Mouse (Mus musculus): ENCODE results near the gene Gpr107. TPM values are rescaled to one million over a fixed set of nuclear protein-coding genes. Genes with fewer than 3 reads are reported as not detected.

Gene Gpr107
- polyA plus RNA-seq, 1 experiment from 2014 or later: 9.8 TPM

DNA sequence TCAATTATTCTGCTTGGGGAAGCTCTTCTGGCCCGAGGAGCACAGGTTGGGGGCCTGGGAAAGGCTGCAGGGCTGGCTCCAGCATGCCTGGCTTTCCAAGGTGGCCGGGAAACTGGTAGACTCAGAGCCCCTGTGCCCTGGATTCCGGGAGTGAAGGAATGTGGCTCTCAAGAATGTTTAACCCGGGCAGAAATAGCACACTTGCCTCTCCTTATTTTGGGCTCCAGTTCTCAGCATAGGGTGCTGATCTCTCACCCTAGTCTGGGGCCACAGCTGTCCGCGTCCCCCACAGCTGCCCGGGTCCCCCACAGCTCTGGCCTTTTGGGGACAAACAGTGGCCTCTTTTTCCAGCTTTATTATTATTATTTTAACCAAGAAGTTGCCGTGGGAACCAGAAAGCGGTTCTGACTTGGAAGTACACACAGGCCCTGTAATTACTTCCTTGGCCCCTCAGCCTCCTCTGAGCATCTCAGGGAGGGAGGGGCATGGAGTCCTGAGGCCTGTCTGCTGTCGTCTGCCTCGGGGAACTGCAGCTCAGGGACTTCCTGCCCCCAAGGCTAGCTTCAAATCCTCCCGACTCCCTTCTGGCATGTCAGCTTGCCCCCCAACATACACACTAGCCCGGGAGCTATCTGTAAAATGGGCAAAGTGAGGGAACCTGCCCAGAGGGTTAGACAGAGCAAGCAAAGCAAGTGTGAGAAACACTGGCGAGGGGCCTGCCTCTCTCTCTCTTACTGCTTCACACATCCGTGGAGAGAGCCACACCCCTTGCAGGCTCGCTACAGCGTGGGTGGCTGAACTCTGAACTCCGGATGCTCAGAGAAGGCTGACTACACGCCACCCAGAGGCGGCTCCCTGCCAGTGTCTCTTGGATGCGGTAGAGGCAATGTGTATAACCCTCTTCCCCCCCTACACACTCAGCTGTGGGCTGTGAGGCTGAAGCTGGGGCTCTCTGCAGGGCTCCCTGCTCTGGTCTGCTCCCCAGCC is 104.1 kb downstream of the Gpr107 start:
- WGBS (ENCODE audit: insufficient replicate concordance): 26% methylated on average over 21 of the region's 21 CpGs
- TF ChIP-seq CTCF (IDR thresholded peaks at IDR 0.05; ENCODE audit: low read depth): peak; percentile 63
- no peak for TF ChIP-seq EP300 (IDR thresholded peaks at IDR 0.05; ENCODE audit: low read depth)
- no peaks in the 10 kb centered on the region for H3K36me3 ChIP-seq (replicated peaks; ENCODE audit: insufficient read depth, low read length)
- peak overlapping the region; percentile 34; the same call in 1 of the 2 replicates for H3K27ac ChIP-seq (ENCODE audit: low read depth)
- peaks cover 14% of the 10 kb centered on the region for H3K4me1 ChIP-seq (ENCODE audit: insufficient read depth)
- peak; percentile 80 for DNase-seq
- no peaks in the 10 kb centered on the region for H3K27me3 ChIP-seq (ENCODE audit: insufficient read depth, low read length)
- no peaks in the 10 kb centered on the region for H3K9me3 ChIP-seq (ENCODE audit: low read length)
- H3K4me2 ChIP-seq (ENCODE audit: low read depth, low read length): peak overlapping the region; percentile 27; the same call in 1 of the 2 replicates
- H3K4me3 ChIP-seq (ENCODE audit: low read depth, low read length): no peak overlapping the region
- peak; percentile 79 for ATAC-seq
- H3K9ac ChIP-seq (replicated peaks): no peak overlapping the region

DNA sequence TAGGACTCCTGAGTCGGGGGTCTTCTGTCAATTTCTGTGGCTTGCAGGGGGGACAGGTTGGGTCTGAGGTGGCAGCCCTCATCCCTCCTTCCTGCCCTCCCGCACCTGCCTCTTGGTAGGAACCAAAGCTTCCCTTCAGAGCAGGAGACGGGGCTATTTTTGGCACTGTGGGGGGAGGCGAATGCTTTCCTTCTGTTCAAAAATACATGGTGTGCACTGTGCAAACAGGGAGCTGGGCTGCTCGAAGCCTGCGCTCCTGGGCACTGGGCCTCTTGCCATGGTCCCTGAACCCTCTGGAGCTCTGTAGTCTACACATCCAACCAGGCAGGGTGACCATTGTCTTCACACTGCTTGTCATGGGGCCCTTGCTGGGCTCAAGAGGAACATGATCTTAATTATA is 105.0 kb downstream of the Gpr107 start:
- TF ChIP-seq CTCF (IDR thresholded peaks at IDR 0.05; ENCODE audit: low read depth) (no peak), EP300 (IDR thresholded peaks at IDR 0.05; ENCODE audit: low read depth) (no peak)
- H3K4me2 ChIP-seq (ENCODE audit: low read depth, low read length): no peak overlapping the region
- ATAC-seq: no peak
- no peaks in the 10 kb centered on the region for H3K27me3 ChIP-seq (ENCODE audit: insufficient read depth, low read length)
- no peaks in the 10 kb centered on the region for H3K36me3 ChIP-seq (replicated peaks; ENCODE audit: insufficient read depth, low read length)
- DNase-seq: no peak
- H3K27ac ChIP-seq (ENCODE audit: low read depth): no peak overlapping the region
- H3K9ac ChIP-seq (replicated peaks): no peak overlapping the region
- H3K4me1 ChIP-seq (ENCODE audit: insufficient read depth): peaks cover 14% of the 10 kb centered on the region
- H3K9me3 ChIP-seq (ENCODE audit: low read length): no peaks in the 10 kb centered on the region
- 33% methylated on average over 6 of the region's 6 CpGs for WGBS (ENCODE audit: insufficient replicate concordance)
- no peak overlapping the region for H3K4me3 ChIP-seq (ENCODE audit: low read depth, low read length)

GRCm38 (mm10) chr2:31258609-31259366 is 106.7 kb downstream of the Gpr107 start:
- H3K4me3 ChIP-seq (ENCODE audit: low read depth, low read length): peak overlapping the region; percentile 61
- WGBS (ENCODE audit: insufficient replicate concordance): 15% methylated on average over 22 of the region's 22 CpGs
- no peak overlapping the region for H3K27ac ChIP-seq (ENCODE audit: low read depth)
- TF ChIP-seq CTCF (IDR thresholded peaks at IDR 0.05; ENCODE audit: low read depth): no peak
- no peak for TF ChIP-seq EP300 (IDR thresholded peaks at IDR 0.05; ENCODE audit: low read depth)
- H3K9me3 ChIP-seq (ENCODE audit: low read length): no peaks in the 10 kb centered on the region
- DNase-seq (peak; percentile 69), ATAC-seq (peak; percentile 64)
- no peaks in the 10 kb centered on the region for H3K27me3 ChIP-seq (ENCODE audit: insufficient read depth, low read length)
- peak overlapping the region; percentile 82 for H3K4me2 ChIP-seq (ENCODE audit: low read depth, low read length)
- H3K4me1 ChIP-seq (ENCODE audit: insufficient read depth): peaks cover 14% of the 10 kb centered on the region
- H3K36me3 ChIP-seq (replicated peaks; ENCODE audit: insufficient read depth, low read length): no peaks in the 10 kb centered on the region
- H3K9ac ChIP-seq (replicated peaks): peak overlapping the region; percentile 48; the same call in 1 of the 2 replicates

DNA sequence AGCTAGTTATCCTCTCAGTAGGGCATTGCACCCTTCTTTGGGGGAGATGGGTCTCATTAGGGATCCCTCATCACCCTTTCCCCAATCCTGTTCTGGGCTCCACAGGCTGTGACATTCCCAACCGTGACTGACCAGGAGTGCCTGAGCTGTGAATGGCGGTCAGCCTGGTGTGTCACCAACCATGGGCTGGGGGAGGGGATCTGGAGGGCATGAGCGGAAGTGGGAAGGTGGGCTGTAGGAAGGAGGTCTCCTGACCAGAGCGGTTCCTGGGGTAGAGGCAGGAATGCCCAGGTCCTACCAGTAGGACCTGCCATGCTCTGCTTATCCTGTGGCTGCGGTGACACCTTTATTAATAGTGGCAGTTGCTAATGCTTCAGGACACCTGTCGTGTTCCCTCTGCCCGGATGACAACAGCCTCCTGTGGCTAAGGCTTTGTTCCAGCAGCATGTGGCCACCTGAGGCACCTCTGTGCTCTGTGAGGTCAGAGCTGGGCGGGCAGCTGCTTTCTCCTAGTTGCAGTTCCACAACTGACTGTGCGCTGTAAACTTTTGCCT is 107.3 kb downstream of the Gpr107 start:
- Histone ChIP-seq H3K4me1 (ENCODE audit: insufficient read depth) (peaks cover 14% of the 10 kb centered on the region), H3K36me3 (replicated peaks; ENCODE audit: insufficient read depth, low read length) (no peaks in the 10 kb centered on the region), H3K4me3 (ENCODE audit: low read depth, low read length) (peak overlapping the region; percentile 61), H3K27me3 (ENCODE audit: insufficient read depth, low read length) (no peaks in the 10 kb centered on the region), H3K4me2 (ENCODE audit: low read depth, low read length) (peak overlapping the region; percentile 82), H3K9ac (replicated peaks) (peak overlapping the region; percentile 48; the same call in 1 of the 2 replicates), H3K9me3 (ENCODE audit: low read length) (no peaks in the 10 kb centered on the region), H3K27ac (ENCODE audit: low read depth) (no peak overlapping the region)
- no peak for TF ChIP-seq EP300 (IDR thresholded peaks at IDR 0.05; ENCODE audit: low read depth)
- TF ChIP-seq CTCF (IDR thresholded peaks at IDR 0.05; ENCODE audit: low read depth): no peak
- peak; percentile 35; the same call in 1 of the 2 replicates for ATAC-seq
- 31% methylated on average over 9 of the region's 9 CpGs for WGBS (ENCODE audit: insufficient replicate concordance)
- no peak for DNase-seq

GRCm38 (mm10) chr2:31260549-31260948 is 108.4 kb downstream of the Gpr107 start:
- Histone ChIP-seq H3K4me1 (ENCODE audit: insufficient read depth) (peaks cover 14% of the 10 kb centered on the region), H3K9me3 (ENCODE audit: low read length) (no peaks in the 10 kb centered on the region), H3K27me3 (ENCODE audit: insufficient read depth, low read length) (no peaks in the 10 kb centered on the region), H3K4me3 (ENCODE audit: low read depth, low read length) (no peak overlapping the region), H3K36me3 (replicated peaks; ENCODE audit: insufficient read depth, low read length) (no peaks in the 10 kb centered on the region), H3K4me2 (ENCODE audit: low read depth, low read length) (no peak overlapping the region), H3K27ac (ENCODE audit: low read depth) (no peak overlapping the region), H3K9ac (replicated peaks) (no peak overlapping the region)
- TF ChIP-seq CTCF (IDR thresholded peaks at IDR 0.05; ENCODE audit: low read depth) (no peak), EP300 (IDR thresholded peaks at IDR 0.05; ENCODE audit: low read depth) (no peak)
- WGBS (ENCODE audit: insufficient replicate concordance): 66% methylated on average over 8 of the region's 8 CpGs
- no peak for DNase-seq
- ATAC-seq: no peak

Data from liver, postnatal 0 days (tissue).